Mouse (Mus musculus) MEL (cell line): Measurements from ENCODE around the gene Phgdh. TPM values are rescaled to one million over a fixed set of nuclear protein-coding genes. Genes with fewer than 3 reads are reported as not detected.

ENCODE experiments used
- DNase-seq: peaks from one replicate; pipeline ENCODE4 v3.0.0; 2011; ENCODE audit warnings: low read depth, low spot score
- H3K27ac ChIP-seq: 2 replicates; pipeline ENCODE4 v1.5.1; 2012; ENCODE audit warnings: low read depth, mild to moderate bottlenecking, control low read depth, low read length, moderate library complexity; ENCODE audit not compliant: control insufficient read depth
- H3K27me3 ChIP-seq, 2 experiments: fragments of 150-350 bp in 1 of 2; sonication (generic) in 1 of 2; 2 replicates each; pipeline ENCODE4 v1.6.1; 2012; ENCODE audit warnings: low read length in 2 of 2, mild to moderate bottlenecking in 2 of 2, improper control_type of control experiment in 1 of 2, moderate library complexity in 1 of 2; ENCODE audit not compliant: insufficient read depth in 2 of 2, control insufficient read depth in 1 of 2
- H3K36me3 ChIP-seq, 2 experiments: 2 replicates each; pipeline ENCODE4 v1.6.1; 2012 to 2014; ENCODE audit warnings: low read length in 2 of 2, improper control_type of control experiment in 1 of 2, inconsistent platforms in 1 of 2, mild to moderate bottlenecking in 1 of 2; ENCODE audit not compliant: insufficient read depth in 2 of 2, control insufficient read depth in 1 of 2
- H3K4me1 ChIP-seq, 2 experiments: fragments of 150-350 bp in 1 of 2; sonication (generic) in 1 of 2; 2 replicates each; pipeline ENCODE4 v1.6.1; 2012; ENCODE audit warnings: low read length in 2 of 2, improper control_type of control experiment in 1 of 2, mild to moderate bottlenecking in 1 of 2; ENCODE audit not compliant: insufficient read depth in 2 of 2, control insufficient read depth in 1 of 2
- H3K4me3 ChIP-seq, 2 experiments: fragments of 150-350 bp in 1 of 2; sonication (generic) in 1 of 2; 2 replicates each; pipeline ENCODE4 v1.5.1; 2012; ENCODE audit warnings: low read depth in 2 of 2, low read length in 2 of 2, mild to moderate bottlenecking in 2 of 2, moderate library complexity in 2 of 2, control low read depth in 1 of 2, improper control_type of control experiment in 1 of 2; ENCODE audit not compliant: control insufficient read depth in 1 of 2, insufficient read depth in 1 of 2
- H3K79me2 ChIP-seq: 2 replicates; pipeline ENCODE4 v1.6.1; 2012; ENCODE audit warnings: mild to moderate bottlenecking, low read length, moderate library complexity; ENCODE audit not compliant: control insufficient read depth, poor library complexity, insufficient read depth
- H3K9ac ChIP-seq: 2 replicates; pipeline ENCODE4 v1.6.1; 2012; ENCODE audit warnings: low read depth, mild to moderate bottlenecking, control low read depth, low read length, moderate library complexity; ENCODE audit not compliant: control insufficient read depth, poor library complexity, severe bottlenecking
- H3K9me3 ChIP-seq: fragments of 150-350 bp; sonication (generic); replicated peaks from 2 replicates; pipeline ENCODE4 v1.6.1; 2012; ENCODE audit warnings: mild to moderate bottlenecking, low read length, improper control_type of control experiment, moderate library complexity; ENCODE audit not compliant: insufficient read depth
- BHLHE40 ChIP-seq: IDR thresholded peaks from 2 replicates; pipeline ENCODE4 v1.6.1; 2012; ENCODE audit warnings: low read depth, mild to moderate bottlenecking, inconsistent platforms, low read length, improper control_type of control experiment, borderline replicate concordance
- CHD1 ChIP-seq: IDR thresholded peaks from 2 replicates; pipeline ENCODE4 v1.6.1; 2012; ENCODE audit warnings: low read depth, mild to moderate bottlenecking, inconsistent platforms, low read length, improper control_type of control experiment
- CTCF ChIP-seq, 3 experiments: IDR thresholded peaks in 2 of 3; conservative IDR thresholded peaks in 1 of 3; 2 replicates each; pipeline ENCODE4 v1.5.1; 2011 to 2012; ENCODE audit warnings: low read length in 3 of 3, low read depth in 2 of 3, mild to moderate bottlenecking in 2 of 3, improper control_type of control experiment in 1 of 3, inconsistent platforms in 1 of 3, mixed read lengths in 1 of 3, moderate library complexity in 1 of 3; ENCODE audit not compliant: control insufficient read depth in 1 of 3, insufficient read depth in 1 of 3, poor library complexity in 1 of 3, severe bottlenecking in 1 of 3
- EP300 ChIP-seq, 2 experiments: IDR thresholded peaks; 2 replicates each; pipeline ENCODE4 v1.6.1; 2011; ENCODE audit warnings: improper control_type of control experiment in 2 of 2, low read length in 2 of 2, low read depth in 1 of 2, mild to moderate bottlenecking in 1 of 2
- KAT2A ChIP-seq: conservative IDR thresholded peaks from 2 replicates; pipeline ENCODE4 v1.6.1; 2012; ENCODE audit warnings: low read depth, low read length, improper control_type of control experiment, inconsistent platforms
- MAX ChIP-seq: IDR thresholded peaks from 2 replicates; pipeline ENCODE4 v1.6.1; 2011; ENCODE audit warnings: low read length, improper control_type of control experiment
- MAZ ChIP-seq: IDR thresholded peaks from 2 replicates; pipeline ENCODE4 v1.6.1; 2012; ENCODE audit warnings: low read depth, mild to moderate bottlenecking, inconsistent platforms, low read length, improper control_type of control experiment
- MEF2A ChIP-seq: IDR thresholded peaks from 2 replicates; pipeline ENCODE4 v1.6.1; 2014; ENCODE audit warnings: low read depth, mild to moderate bottlenecking, inconsistent platforms, low read length, improper control_type of control experiment; ENCODE audit not compliant: poor library complexity, insufficient replicate concordance, severe bottlenecking; ENCODE audit errors: extremely low read depth
- MXI1 ChIP-seq: IDR thresholded peaks from 2 replicates; pipeline ENCODE4 v1.6.1; 2011; ENCODE audit warnings: mild to moderate bottlenecking, low read depth, low read length, improper control_type of control experiment
- MYC ChIP-seq: IDR thresholded peaks from 2 replicates; pipeline ENCODE4 v1.6.1; 2011; ENCODE audit warnings: low read depth, mild to moderate bottlenecking, low read length, improper control_type of control experiment, moderate library complexity
- NRF1 ChIP-seq: IDR thresholded peaks from 2 replicates; pipeline ENCODE4 v1.6.1; 2014; ENCODE audit warnings: low read depth, mild to moderate bottlenecking, inconsistent platforms, low read length, improper control_type of control experiment, moderate library complexity; ENCODE audit not compliant: poor library complexity, insufficient read depth, severe bottlenecking
- POLR2A ChIP-seq, 2 experiments: IDR thresholded peaks; 2 replicates each; pipeline ENCODE4 v1.6.1; 2011 to 2012; ENCODE audit warnings: low read length in 2 of 2, mild to moderate bottlenecking in 2 of 2, control low read depth in 1 of 2, improper control_type of control experiment in 1 of 2, low read depth in 1 of 2, moderate library complexity in 1 of 2; ENCODE audit not compliant: control insufficient read depth in 1 of 2, insufficient read depth in 1 of 2, poor library complexity in 1 of 2
- RAD21 ChIP-seq: IDR thresholded peaks from 2 replicates; pipeline ENCODE4 v1.6.1; 2011; ENCODE audit warnings: mild to moderate bottlenecking, low read depth, low read length, improper control_type of control experiment
- SIN3A ChIP-seq: IDR thresholded peaks from 2 replicates; pipeline ENCODE4 v1.6.1; 2012; ENCODE audit warnings: low read length, improper control_type of control experiment, inconsistent platforms
- SMC3 ChIP-seq: IDR thresholded peaks from 2 replicates; pipeline ENCODE4 v1.6.1; 2011; ENCODE audit warnings: low read depth, low read length, improper control_type of control experiment
- TAL1 ChIP-seq: IDR thresholded peaks from 2 replicates; pipeline ENCODE4 v1.6.1; 2012; ENCODE audit warnings: mild to moderate bottlenecking, inconsistent platforms, low read length, moderate library complexity, mixed read lengths
- TBP ChIP-seq: IDR thresholded peaks from 2 replicates; pipeline ENCODE4 v1.8.0; 2011; ENCODE audit warnings: low read depth, low read length, improper control_type of control experiment
- TCF12 ChIP-seq: IDR thresholded peaks from 2 replicates; pipeline ENCODE4 v1.6.1; 2014; ENCODE audit warnings: low read depth, mild to moderate bottlenecking, inconsistent platforms, low read length, improper control_type of control experiment, moderate library complexity
- USF1 ChIP-seq: IDR thresholded peaks from 2 replicates; pipeline ENCODE4 v1.6.1; 2014; ENCODE audit warnings: low read depth, mild to moderate bottlenecking, inconsistent platforms, low read length, improper control_type of control experiment, moderate library complexity
- USF2 ChIP-seq, 2 experiments: IDR thresholded peaks; 2 replicates each; pipeline ENCODE4 v1.6.1; 2011 to 2012; ENCODE audit warnings: improper control_type of control experiment in 2 of 2, low read length in 2 of 2, borderline replicate concordance in 1 of 2, inconsistent platforms in 1 of 2, low read depth in 1 of 2, mild to moderate bottlenecking in 1 of 2; ENCODE audit not compliant: insufficient read depth in 1 of 2
- ZC3H11A ChIP-seq: IDR thresholded peaks from 2 replicates; pipeline ENCODE4 v1.6.1; 2012; ENCODE audit warnings: low read depth, mild to moderate bottlenecking, inconsistent platforms, low read length, improper control_type of control experiment
- ZKSCAN1 ChIP-seq: IDR thresholded peaks from 2 replicates; pipeline ENCODE4 v1.6.1; 2012; ENCODE audit warnings: low read depth, mild to moderate bottlenecking, inconsistent platforms, low read length, improper control_type of control experiment, moderate library complexity
- polyA plus RNA-seq, 2 experiments: library from polyadenylated mRNA; stranded (reverse) in 1 of 2; unstranded in 1 of 2; fragments of >175 nt in 1 of 2; fragments of >200 nt in 1 of 2; gene quantifications; 2 replicates each; pipeline versions ENCODE4 v1.2.1 to v1.2.4; 2012; ENCODE audit warnings: low replicate concordance in 2 of 2, low read depth in 1 of 2; ENCODE audit not compliant: insufficient read length in 2 of 2, insufficient read depth in 1 of 2, missing spikeins in 1 of 2
- total RNA-seq: library from RNA; depleted of rRNA; stranded (reverse); fragments of 300-350 nt; gene quantifications from 2 replicates; pipeline ENCODE4 v1.2.3, GENCODE M21; 2012

Gene Phgdh
- total and polyA plus RNA-seq, 3 experiments: 247 to 303 TPM; not detected in 1

GRCm38 (mm10) chr3:98322209-98322608, 17.6 kb downstream of the Phgdh start:
- H3K27me3 ChIP-seq: no peaks in the 10 kb centered on the region

GRCm38 (mm10) chr3:98319190-98319589, 20.6 kb downstream of the Phgdh start:
- H3K4me1 ChIP-seq: no peaks in the 10 kb centered on the region
- H3K36me3 ChIP-seq: peaks cover 0 to 14% of the 10 kb centered on the region in 2 experiments; a peak in 2 of 4 replicates
- H3K27ac ChIP-seq: no peak overlapping the region
- no peak overlapping the region for H3K9ac ChIP-seq
- H3K9me3 ChIP-seq: no peaks in the 10 kb centered on the region
- no peaks in the 10 kb centered on the region for H3K27me3 ChIP-seq
- no peak for DNase-seq
- TF ChIP-seq ZC3H11A: no peak
- no peak for TF ChIP-seq BHLHE40
- TF ChIP-seq POLR2A (IDR thresholded peaks at IDR 0.05; ENCODE audit: control insufficient read depth in 1 of 2, insufficient read depth in 1 of 2, low read depth in 1 of 2, low read length in 2 of 2, poor library complexity in 1 of 2): no peak
- no peak for TF ChIP-seq MAX
- no peak for TF ChIP-seq RAD21
- TF ChIP-seq NRF1: no peak
- no peak for TF ChIP-seq CTCF (IDR thresholded peaks at IDR 0.05 in 2 of 3, conservative IDR thresholded peaks at IDR 0.05 in 1 of 3; ENCODE audit: control insufficient read depth in 1 of 3, insufficient read depth in 1 of 3, low read depth in 2 of 3, low read length in 3 of 3, poor library complexity in 1 of 3, severe bottlenecking in 1 of 3)
- no peak for TF ChIP-seq MXI1
- TF ChIP-seq TCF12: no peak
- TF ChIP-seq SMC3: no peak
- TF ChIP-seq CHD1: no peak
- no peak for TF ChIP-seq EP300 (IDR thresholded peaks at IDR 0.05; ENCODE audit: low read depth in 1 of 2, low read length in 2 of 2)
- TF ChIP-seq USF1: no peak
- TF ChIP-seq MAZ: no peak
- no peak for TF ChIP-seq USF2 (IDR thresholded peaks at IDR 0.05; ENCODE audit: borderline replicate concordance in 1 of 2, insufficient read depth in 1 of 2, low read depth in 1 of 2, low read length in 2 of 2)
- no peak for TF ChIP-seq TBP
- TF ChIP-seq TAL1: no peak
- TF ChIP-seq SIN3A: no peak
- no peak for TF ChIP-seq KAT2A
- TF ChIP-seq, all 39 proteins: peak for 0
- H3K4me3 ChIP-seq: no peak overlapping the region
- no peaks in the 10 kb centered on the region for H3K79me2 ChIP-seq

More at GRCm38 (mm10) chr3:98322209-98322608, 17.6 kb downstream of the Phgdh start:
- Histone ChIP-seq H3K4me1 (no peaks in the 10 kb centered on the region), H3K79me2 (no peaks in the 10 kb centered on the region), H3K9ac (no peak overlapping the region), H3K9me3 (no peaks in the 10 kb centered on the region), H3K27ac (no peak overlapping the region), H3K36me3 (peaks cover 0 to 24% of the 10 kb centered on the region in 2 experiments; a peak in 2 of 4 replicates), H3K4me3 (no peak overlapping the region)
- DNase-seq: no peak
- TF ChIP-seq MYC: no peak
- no peak for TF ChIP-seq TCF12
- no peak for TF ChIP-seq TBP
- no peak for TF ChIP-seq RAD21
- TF ChIP-seq POLR2A (IDR thresholded peaks at IDR 0.05; ENCODE audit: control insufficient read depth in 1 of 2, insufficient read depth in 1 of 2, low read depth in 1 of 2, low read length in 2 of 2, poor library complexity in 1 of 2): no peak
- TF ChIP-seq MEF2A: no peak
- no peak for TF ChIP-seq TAL1
- TF ChIP-seq MAZ: no peak
- no peak for TF ChIP-seq ZKSCAN1
